Mouse (Mus musculus) olfactory bulb, adult 2 months (tissue): ENCODE measurements around the gene Rarg. TPM values are rescaled to one million over a fixed set of nuclear protein-coding genes. Genes with fewer than 3 reads are reported as not detected.

ENCODE experiments used
- H3K27ac ChIP-seq: fragments of 200-500 bp; 2 replicates; pipeline ENCODE4 v1.5.1; 2012; ENCODE audit warnings: low read depth, low read length; ENCODE audit not compliant: insufficient read depth
- H3K4me1 ChIP-seq: fragments of 200-500 bp; 2 replicates; pipeline ENCODE4 v1.6.1; 2012; ENCODE audit warnings: low read length; ENCODE audit not compliant: control insufficient read depth, insufficient read depth
- H3K4me3 ChIP-seq: fragments of 200-500 bp; 2 replicates; pipeline ENCODE4 v1.5.1; 2012; ENCODE audit warnings: mild to moderate bottlenecking, low read depth, low read length, moderate library complexity; ENCODE audit not compliant: insufficient read depth
- CTCF ChIP-seq: fragments of 200-500 bp; IDR thresholded peaks from 2 replicates; pipeline ENCODE4 v1.5.1; 2012; ENCODE audit warnings: low read depth, mild to moderate bottlenecking, low read length, moderate library complexity; ENCODE audit not compliant: insufficient read depth
- POLR2A ChIP-seq: fragments of 200-500 bp; IDR thresholded peaks from 2 replicates; pipeline ENCODE4 v1.6.1; 2012; ENCODE audit warnings: mild to moderate bottlenecking, low read depth, low read length, moderate library complexity; ENCODE audit not compliant: insufficient read depth
- WGBS: fragments of 180-500 bp; shearing (Covaris S2); methylation state at CpG from one replicate; pipeline ENCODE4 v1.1.7; 2018; 5-methylcytosine and 5-hydroxymethylcytosine counted together
- polyA plus RNA-seq: library from polyadenylated mRNA; stranded (reverse); fragments of >200 nt; gene quantifications from 2 replicates; pipeline ENCODE4 v1.2.4, GENCODE M21; 2012; ENCODE audit warnings: low replicate concordance; ENCODE audit not compliant: missing spikeins, insufficient read depth, insufficient read length

Rarg gene
- polyA plus RNA-seq, 1 experiment, result not detected

GRCm38 (mm10) chr15:102214132-102214531, 43.2 kb downstream of the Rarg start:
- Histone ChIP-seq H3K4me3 (no peak overlapping the region), H3K4me1 (peaks cover 16% of the 10 kb centered on the region), H3K27ac (no peak overlapping the region)
- TF ChIP-seq POLR2A, result no peak
- no peak for TF ChIP-seq CTCF
- 50% methylated on average over 2 of the region's 2 CpGs for WGBS

GRCm38 (mm10) chr15:102211895-102212294, 45.4 kb downstream of the Rarg start:
- WGBS, result 77% methylated on average over 6 of the region's 6 CpGs
- no peak overlapping the region for H3K4me3 ChIP-seq
- H3K27ac ChIP-seq, result no peak overlapping the region
- peaks cover 18% of the 10 kb centered on the region for H3K4me1 ChIP-seq
- TF ChIP-seq CTCF, result no peak
- TF ChIP-seq POLR2A, result no peak

- TF ChIP-seq CTCF (no peak), POLR2A (no peak)
- H3K4me3 ChIP-seq, result no peak overlapping the region
- WGBS, result 69% methylated on average over 4 of the region's 4 CpGs
Measured at GRCm38 (mm10) chr15:102210816-102211215, 46.5 kb downstream of the Rarg start.

GRCm38 (mm10) chr15:102209114-102209513, 48.2 kb downstream of the Rarg start:
- Histone ChIP-seq H3K4me1 (peaks cover 28% of the 10 kb centered on the region), H3K4me3 (no peak overlapping the region), H3K27ac (no peak overlapping the region)
- TF ChIP-seq POLR2A (no peak), CTCF (no peak)
- WGBS, result 87% methylated on average over 8 of the region's 8 CpGs

More at GRCm38 (mm10) chr15:102210816-102211215, 46.5 kb downstream of the Rarg start:
- Histone ChIP-seq H3K27ac (no peak overlapping the region), H3K4me1 (peaks cover 20% of the 10 kb centered on the region)

GRCm38 (mm10) chr15:102208092-102208561, 49.2 kb downstream of the Rarg start:
- 89% methylated on average over 9 of the region's 9 CpGs for WGBS
- no peak for TF ChIP-seq POLR2A
- no peak for TF ChIP-seq CTCF
- no peak overlapping the region for H3K4me3 ChIP-seq
- H3K4me1 ChIP-seq, result peaks cover 28% of the 10 kb centered on the region
- H3K27ac ChIP-seq, result no peak overlapping the region

- H3K4me1 ChIP-seq, result peaks cover 28% of the 10 kb centered on the region
- H3K27ac ChIP-seq, result no peak overlapping the region
- WGBS, result 61% methylated on average over 3 of the region's 3 CpGs
- H3K4me3 ChIP-seq, result no peak overlapping the region
- no peak for TF ChIP-seq POLR2A
- no peak for TF ChIP-seq CTCF
Measured at GRCm38 (mm10) chr15:102207351-102207750, 50.0 kb downstream of the Rarg start.

GRCm38 (mm10) chr15:102205779-102206178, 51.5 kb downstream of the Rarg start:
- Histone ChIP-seq H3K4me1 (peaks cover 26% of the 10 kb centered on the region), H3K27ac (peak overlapping the region; percentile 54), H3K4me3 (peak overlapping the region; percentile 9; the same call in 1 of the 2 replicates)
- 7% methylated on average over 8 of the region's 8 CpGs for WGBS
- TF ChIP-seq CTCF (no peak), POLR2A (no peak)

- Histone ChIP-seq H3K4me1 (peaks cover 19% of the 10 kb centered on the region), H3K4me3 (peak within 1 kb of the TSS; percentile 97), H3K27ac (peak within 1 kb of the TSS; percentile 92)
- TF ChIP-seq POLR2A, result no peak
- WGBS, result 24% methylated on average over 19 of the region's 19 CpGs
Measured at GRCm38 (mm10) chr15:102204674-102205505, 52.4 kb downstream of the Rarg start, which contains the start of gene Csad. Gene Csad, minus strand, starts transcription at chr15:102204724.

- Histone ChIP-seq H3K27ac (peak overlapping the region; percentile 92), H3K4me3 (peak overlapping the region; percentile 97), H3K4me1 (peaks cover 19% of the 10 kb centered on the region)
- WGBS, result under 1% methylated on average over 48 of the region's 72 CpGs
- TF ChIP-seq POLR2A, result no peak; the same call in 1 of the 2 replicates
- no peak for TF ChIP-seq CTCF
Measured at GRCm38 (mm10) chr15:102203835-102204381, 53.4 kb downstream of the Rarg start.
